Mouse (Mus musculus) embryonic facial prominence, embryonic 13.5 days (tissue): ENCODE data around the gene Prrg3. TPM values are rescaled to one million over a fixed set of nuclear protein-coding genes. Genes with fewer than 3 reads are reported as not detected.

ENCODE experiments used
- ATAC-seq: fragments of 200-750 bp; cut with Nextera tagmentation; 2 replicates; pipeline ENCODE4 v1.8.0; 2017; ENCODE audit warnings: low read depth; ENCODE audit not compliant: insufficient number of reproducible peaks, insufficient read depth, low FRiP score, low TSS enrichment
- H3K27ac ChIP-seq: fragments of 300-500 bp; sonication (generic); 2 replicates; pipeline ENCODE4 v1.5.1; 2015; ENCODE audit warnings: moderate library complexity, mild to moderate bottlenecking, inconsistent platforms
- H3K27me3 ChIP-seq: fragments of 300-500 bp; sonication (generic); 2 replicates; pipeline ENCODE4 v1.6.1; 2015; ENCODE audit warnings: mild to moderate bottlenecking, inconsistent platforms
- H3K36me3 ChIP-seq: fragments of 300-500 bp; sonication (generic); 2 replicates; pipeline ENCODE4 v1.6.1; 2015; ENCODE audit warnings: mild to moderate bottlenecking, inconsistent platforms
- H3K4me1 ChIP-seq: fragments of 300-500 bp; sonication (generic); 2 replicates; pipeline ENCODE4 v1.6.1; 2015; ENCODE audit warnings: inconsistent platforms
- H3K4me2 ChIP-seq: fragments of 300-500 bp; sonication (generic); 2 replicates; pipeline ENCODE4 v1.6.1; 2015; ENCODE audit warnings: moderate library complexity, mild to moderate bottlenecking, inconsistent platforms
- H3K4me3 ChIP-seq: fragments of 300-500 bp; sonication (generic); 2 replicates; pipeline ENCODE4 v1.5.1; 2015; ENCODE audit warnings: mild to moderate bottlenecking, inconsistent platforms
- H3K9ac ChIP-seq: fragments of 300-500 bp; sonication (generic); 2 replicates; pipeline ENCODE4 v1.6.1; 2015; ENCODE audit warnings: mild to moderate bottlenecking, inconsistent platforms
- H3K9me3 ChIP-seq: fragments of 300-500 bp; sonication (generic); 2 replicates; pipeline ENCODE4 v1.6.1; 2016; ENCODE audit warnings: inconsistent platforms
- WGBS: fragments of 180-500 bp; shearing (Covaris S2); methylation state at CpG from one replicate; pipeline ENCODE4 v1.1.7; 2015; ENCODE audit warnings: mixed read lengths; 5-methylcytosine and 5-hydroxymethylcytosine counted together
- polyA plus RNA-seq: library from polyadenylated mRNA; unstranded; fragments of >200 nt; fragmentation: Nextera tagmentation; extraction: Ambion mirVana; gene quantifications from 2 replicates; pipeline ENCODE4 v1.2.1, GENCODE M21; 2015

The Prrg3 gene
- polyA plus RNA-seq, 1 experiment from 2014 or later: 10.5 TPM

GRCm38 (mm10) chrX:71983205-71983604 lies 20.8 kb downstream of the Prrg3 start:
- H3K4me2 ChIP-seq: no peak overlapping the region
- ATAC-seq: no peak

GRCm38 (mm10) chrX:71983775-71984174 lies 21.4 kb downstream of the Prrg3 start:
- 94% methylated on average over 1 of the region's 1 CpGs for WGBS
- H3K27ac ChIP-seq: no peak overlapping the region
- no peak for ATAC-seq
- no peaks in the 10 kb centered on the region for H3K4me1 ChIP-seq
- no peak overlapping the region for H3K4me2 ChIP-seq
- no peaks in the 10 kb centered on the region for H3K36me3 ChIP-seq
- H3K9me3 ChIP-seq: no peaks in the 10 kb centered on the region
- H3K27me3 ChIP-seq: no peaks in the 10 kb centered on the region; the same call in 1 of the 2 replicates
- H3K9ac ChIP-seq: no peak overlapping the region
- H3K4me3 ChIP-seq: no peak overlapping the region

More at GRCm38 (mm10) chrX:71983205-71983604, 20.8 kb downstream of the Prrg3 start:
- 74% methylated on average over 2 of the region's 2 CpGs for WGBS
- Histone ChIP-seq H3K4me3 (no peak overlapping the region), H3K9ac (no peak overlapping the region), H3K27ac (no peak overlapping the region), H3K36me3 (no peaks in the 10 kb centered on the region), H3K27me3 (no peaks in the 10 kb centered on the region; the same call in 1 of the 2 replicates), H3K4me1 (no peaks in the 10 kb centered on the region), H3K9me3 (no peaks in the 10 kb centered on the region)

GRCm38 (mm10) chrX:71991549-71991948 lies 29.1 kb downstream of the Prrg3 start, which contains the start of gene Cnga2:
Gene Cnga2, plus strand, starts transcription at chrX:71991849.
- WGBS: 79% methylated on average over 3 of the region's 3 CpGs

GRCm38 (mm10) chrX:71995972-71996371 lies 33.5 kb downstream of the Prrg3 start:
- Histone ChIP-seq H3K4me1 (no peaks in the 10 kb centered on the region), H3K4me3 (no peak overlapping the region), H3K27me3 (peaks cover 12% of the 10 kb centered on the region; the same call in 1 of the 2 replicates), H3K9me3 (no peaks in the 10 kb centered on the region), H3K36me3 (no peaks in the 10 kb centered on the region), H3K27ac (no peak overlapping the region), H3K4me2 (no peak overlapping the region), H3K9ac (no peak overlapping the region)
- no peak for ATAC-seq
- 56% methylated on average over 1 of the region's 1 CpGs for WGBS

More at GRCm38 (mm10) chrX:71991549-71991948, 29.1 kb downstream of the Prrg3 start, which contains the start of gene Cnga2:
- H3K9me3 ChIP-seq: no peaks in the 10 kb centered on the region
- no peak for ATAC-seq
- no peak within 1 kb of the TSS for H3K4me3 ChIP-seq
- H3K27ac ChIP-seq: no peak within 1 kb of the TSS
- peaks cover 9% of the 10 kb centered on the region; the same call in 1 of the 2 replicates for H3K27me3 ChIP-seq
- H3K4me1 ChIP-seq: no peaks in the 10 kb centered on the region
- no peak within 1 kb of the TSS for H3K9ac ChIP-seq
- H3K4me2 ChIP-seq: no peak within 1 kb of the TSS
- H3K36me3 ChIP-seq: no peaks in the 10 kb centered on the region

GRCm38 (mm10) chrX:72009930-72010329 lies 47.5 kb downstream of the Prrg3 start:
- Histone ChIP-seq H3K9me3 (no peaks in the 10 kb centered on the region), H3K27me3 (no peaks in the 10 kb centered on the region), H3K4me2 (no peak overlapping the region), H3K36me3 (no peaks in the 10 kb centered on the region), H3K9ac (no peak overlapping the region), H3K27ac (no peak overlapping the region), H3K4me1 (no peaks in the 10 kb centered on the region), H3K4me3 (no peak overlapping the region)
- ATAC-seq: no peak

GRCm38 (mm10) chrX:72012236-72012635 lies 49.8 kb downstream of the Prrg3 start:
- Histone ChIP-seq H3K4me1 (no peaks in the 10 kb centered on the region), H3K9me3 (no peaks in the 10 kb centered on the region), H3K36me3 (no peaks in the 10 kb centered on the region), H3K4me2 (no peak overlapping the region), H3K27me3 (no peaks in the 10 kb centered on the region), H3K4me3 (no peak overlapping the region), H3K27ac (no peak overlapping the region), H3K9ac (no peak overlapping the region)
- WGBS: 67% methylated on average over 9 of the region's 9 CpGs
- ATAC-seq: no peak

GRCm38 (mm10) chrX:72012804-72013203 lies 50.4 kb downstream of the Prrg3 start:
- Histone ChIP-seq H3K4me2 (no peak overlapping the region), H3K4me3 (no peak overlapping the region), H3K27ac (no peak overlapping the region), H3K36me3 (no peaks in the 10 kb centered on the region), H3K9me3 (no peaks in the 10 kb centered on the region), H3K9ac (no peak overlapping the region), H3K4me1 (no peaks in the 10 kb centered on the region), H3K27me3 (no peaks in the 10 kb centered on the region)
- no peak for ATAC-seq
- 32% methylated on average over 3 of the region's 3 CpGs for WGBS

- ATAC-seq: no peak
- H3K36me3 ChIP-seq: no peaks in the 10 kb centered on the region
- WGBS: 77% methylated on average over 1 of the region's 1 CpGs
- no peaks in the 10 kb centered on the region for H3K27me3 ChIP-seq
- H3K9ac ChIP-seq: no peak overlapping the region
- H3K27ac ChIP-seq: no peak overlapping the region
- no peaks in the 10 kb centered on the region for H3K4me1 ChIP-seq
- no peak overlapping the region for H3K4me2 ChIP-seq
- H3K9me3 ChIP-seq: no peaks in the 10 kb centered on the region
- no peak overlapping the region for H3K4me3 ChIP-seq
These were observed 59.8 kb downstream of the Prrg3 start for GRCm38 (mm10) chrX:72022241-72022640.

Other genes starting within 250 kb of the Prrg3 start
- gene Vma21, start 146.7 kb upstream of the Prrg3 start, polyA plus RNA-seq: 41.4 and 44.7 TPM in 2 replicates
- gene Gm1141, start 41.6 kb upstream of the Prrg3 start, polyA plus RNA-seq: not detected in 2 replicates
- gene Fate1, start 10.4 kb downstream of the Prrg3 start, polyA plus RNA-seq: not detected in 2 replicates
- 0.66 and 0.81 TPM in 2 replicates for gene Cnga2, start 29.2 kb downstream of the Prrg3 start, polyA plus RNA-seq